Mouse (Mus musculus): Measurements from ENCODE around the gene Chn1. TPM values are rescaled to one million over a fixed set of nuclear protein-coding genes. Genes with fewer than 3 reads are reported as not detected.

Chn1 gene
- polyA plus RNA-seq, 1 experiment from 2014 or later, result 20.5 TPM

- no peak overlapping the region for H3K4me3 ChIP-seq (ENCODE audit: low read length)
- no peaks in the 10 kb centered on the region; the same call in none of the 2 replicates for H3K9me3 ChIP-seq (replicated peaks; ENCODE audit: control insufficient read depth, low read length)
- peak; percentile 83 for ATAC-seq (replicated peaks; ENCODE audit: extremely low read depth, insufficient read depth, low FRiP score)
- H3K4me1 ChIP-seq (ENCODE audit: control insufficient read depth, insufficient read depth, low read length), result peaks cover 20% of the 10 kb centered on the region
- no peaks in the 10 kb centered on the region for H3K36me3 ChIP-seq (ENCODE audit: control insufficient read depth, insufficient read depth)
- no peak overlapping the region for H3K9ac ChIP-seq (ENCODE audit: low read length)
- H3K4me2 ChIP-seq (ENCODE audit: low read depth, low read length), result peak overlapping the region; percentile 52
- H3K27ac ChIP-seq (ENCODE audit: low read length), result peak overlapping the region; percentile 70
- WGBS, result 14% methylated on average over 9 of the region's 9 CpGs
- no peaks in the 10 kb centered on the region for H3K27me3 ChIP-seq (ENCODE audit: control insufficient read depth, insufficient read depth, low read length)
These were observed 7.3 kb upstream of the Chn1 start for GRCm38 (mm10) chr2:73782371-73782905.

GRCm38 (mm10) chr2:73780321-73781010 is 5.3 kb upstream of the Chn1 start:
- H3K4me1 ChIP-seq (ENCODE audit: control insufficient read depth, insufficient read depth, low read length), result peaks cover 24% of the 10 kb centered on the region
- no peak overlapping the region for H3K27ac ChIP-seq (ENCODE audit: low read length)
- no peaks in the 10 kb centered on the region for H3K36me3 ChIP-seq (ENCODE audit: control insufficient read depth, insufficient read depth)
- H3K9ac ChIP-seq (ENCODE audit: low read length), result no peak overlapping the region
- WGBS, result 78% methylated on average over 14 of the region's 14 CpGs
- no peak for ATAC-seq (replicated peaks; ENCODE audit: extremely low read depth, insufficient read depth, low FRiP score)
- no peak overlapping the region for H3K4me3 ChIP-seq (ENCODE audit: low read length)
- no peaks in the 10 kb centered on the region for H3K27me3 ChIP-seq (ENCODE audit: control insufficient read depth, insufficient read depth, low read length)
- H3K9me3 ChIP-seq (replicated peaks; ENCODE audit: control insufficient read depth, low read length), result no peaks in the 10 kb centered on the region; the same call in none of the 2 replicates
- H3K4me2 ChIP-seq (ENCODE audit: low read depth, low read length), result no peak overlapping the region

GRCm38 (mm10) chr2:73779796-73780195 is 4.7 kb upstream of the Chn1 start:
- no peak for ATAC-seq (replicated peaks; ENCODE audit: extremely low read depth, insufficient read depth, low FRiP score)
- Histone ChIP-seq H3K9me3 (replicated peaks; ENCODE audit: control insufficient read depth, low read length) (no peaks in the 10 kb centered on the region; the same call in 1 of the 2 replicates), H3K9ac (ENCODE audit: low read length) (no peak overlapping the region), H3K4me3 (ENCODE audit: low read length) (no peak overlapping the region), H3K27ac (ENCODE audit: low read length) (no peak overlapping the region), H3K4me2 (ENCODE audit: low read depth, low read length) (no peak overlapping the region), H3K27me3 (ENCODE audit: control insufficient read depth, insufficient read depth, low read length) (no peaks in the 10 kb centered on the region), H3K4me1 (ENCODE audit: control insufficient read depth, insufficient read depth, low read length) (peaks cover 24% of the 10 kb centered on the region), H3K36me3 (ENCODE audit: control insufficient read depth, insufficient read depth) (no peaks in the 10 kb centered on the region)
- 38% methylated on average over 7 of the region's 7 CpGs for WGBS

- 72% methylated on average over 4 of the region's 4 CpGs for WGBS
- Histone ChIP-seq H3K4me2 (ENCODE audit: low read depth, low read length) (no peak overlapping the region), H3K4me3 (ENCODE audit: low read length) (no peak overlapping the region), H3K27me3 (ENCODE audit: control insufficient read depth, insufficient read depth, low read length) (no peaks in the 10 kb centered on the region), H3K27ac (ENCODE audit: low read length) (no peak overlapping the region), H3K9me3 (replicated peaks; ENCODE audit: control insufficient read depth, low read length) (no peaks in the 10 kb centered on the region; the same call in 1 of the 2 replicates), H3K4me1 (ENCODE audit: control insufficient read depth, insufficient read depth, low read length) (peaks cover 26% of the 10 kb centered on the region), H3K36me3 (ENCODE audit: control insufficient read depth, insufficient read depth) (no peaks in the 10 kb centered on the region), H3K9ac (ENCODE audit: low read length) (no peak overlapping the region; the same call in 1 of the 2 replicates)
- ATAC-seq (replicated peaks; ENCODE audit: extremely low read depth, insufficient read depth, low FRiP score), result no peak
These were observed 4.0 kb upstream of the Chn1 start for GRCm38 (mm10) chr2:73779016-73779595.

GRCm38 (mm10) chr2:73776936-73777335 is 1.8 kb upstream of the Chn1 start:
- Histone ChIP-seq H3K36me3 (ENCODE audit: control insufficient read depth, insufficient read depth) (no peaks in the 10 kb centered on the region), H3K9ac (ENCODE audit: low read length) (no peak overlapping the region), H3K9me3 (replicated peaks; ENCODE audit: control insufficient read depth, low read length) (no peaks in the 10 kb centered on the region), H3K4me3 (ENCODE audit: low read length) (no peak overlapping the region), H3K27me3 (ENCODE audit: control insufficient read depth, insufficient read depth, low read length) (no peaks in the 10 kb centered on the region), H3K4me1 (ENCODE audit: control insufficient read depth, insufficient read depth, low read length) (peaks cover 24% of the 10 kb centered on the region), H3K27ac (ENCODE audit: low read length) (no peak overlapping the region), H3K4me2 (ENCODE audit: low read depth, low read length) (no peak overlapping the region)
- no peak for ATAC-seq (replicated peaks; ENCODE audit: extremely low read depth, insufficient read depth, low FRiP score)
- WGBS, result 58% methylated on average over 4 of the region's 4 CpGs

GRCm38 (mm10) chr2:73775683-73776310 is 651 bp upstream of the Chn1 start:
- no peaks in the 10 kb centered on the region for H3K9me3 ChIP-seq (replicated peaks; ENCODE audit: control insufficient read depth, low read length)
- H3K4me2 ChIP-seq (ENCODE audit: low read depth, low read length), result peak overlapping the region; percentile 79
- peaks cover 24% of the 10 kb centered on the region for H3K4me1 ChIP-seq (ENCODE audit: control insufficient read depth, insufficient read depth, low read length)
- ATAC-seq (replicated peaks; ENCODE audit: extremely low read depth, insufficient read depth, low FRiP score), result no peak
- H3K4me3 ChIP-seq (ENCODE audit: low read length), result peak overlapping the region; percentile 94
- H3K27ac ChIP-seq (ENCODE audit: low read length), result no peak overlapping the region
- H3K27me3 ChIP-seq (ENCODE audit: control insufficient read depth, insufficient read depth, low read length), result no peaks in the 10 kb centered on the region
- 3% methylated on average over 22 of the region's 22 CpGs for WGBS
- H3K9ac ChIP-seq (ENCODE audit: low read length), result peak overlapping the region; percentile 93
- H3K36me3 ChIP-seq (ENCODE audit: control insufficient read depth, insufficient read depth), result no peaks in the 10 kb centered on the region

- no peak overlapping the region for H3K9ac ChIP-seq (ENCODE audit: low read length)
- H3K27ac ChIP-seq (ENCODE audit: low read length), result no peak overlapping the region
- no peak overlapping the region for H3K4me3 ChIP-seq (ENCODE audit: low read length)
- no peaks in the 10 kb centered on the region for H3K36me3 ChIP-seq (ENCODE audit: control insufficient read depth, insufficient read depth)
- no peaks in the 10 kb centered on the region for H3K9me3 ChIP-seq (replicated peaks; ENCODE audit: control insufficient read depth, low read length)
- H3K4me2 ChIP-seq (ENCODE audit: low read depth, low read length), result no peak overlapping the region
- peaks cover 15% of the 10 kb centered on the region for H3K4me1 ChIP-seq (ENCODE audit: control insufficient read depth, insufficient read depth, low read length)
- 42% methylated on average over 1 of the region's 1 CpGs for WGBS
- ATAC-seq (replicated peaks; ENCODE audit: extremely low read depth, insufficient read depth, low FRiP score), result no peak
- no peaks in the 10 kb centered on the region for H3K27me3 ChIP-seq (ENCODE audit: control insufficient read depth, insufficient read depth, low read length)
These were observed 2.2 kb downstream of the Chn1 start for GRCm38 (mm10) chr2:73772945-73773344.

- Histone ChIP-seq H3K9ac (ENCODE audit: low read length) (no peak overlapping the region), H3K4me2 (ENCODE audit: low read depth, low read length) (no peak overlapping the region), H3K36me3 (ENCODE audit: control insufficient read depth, insufficient read depth) (no peaks in the 10 kb centered on the region), H3K4me1 (ENCODE audit: control insufficient read depth, insufficient read depth, low read length) (peaks cover 13% of the 10 kb centered on the region), H3K27me3 (ENCODE audit: control insufficient read depth, insufficient read depth, low read length) (no peaks in the 10 kb centered on the region), H3K9me3 (replicated peaks; ENCODE audit: control insufficient read depth, low read length) (no peaks in the 10 kb centered on the region), H3K27ac (ENCODE audit: low read length) (no peak overlapping the region), H3K4me3 (ENCODE audit: low read length) (no peak overlapping the region)
- WGBS, result 70% methylated on average over 4 of the region's 4 CpGs
- no peak for ATAC-seq (replicated peaks; ENCODE audit: extremely low read depth, insufficient read depth, low FRiP score)
These were observed 6.5 kb downstream of the Chn1 start for GRCm38 (mm10) chr2:73768669-73769068.

GRCm38 (mm10) chr2:73763541-73763940 is 11.6 kb downstream of the Chn1 start:
- H3K4me1 ChIP-seq (ENCODE audit: control insufficient read depth, insufficient read depth, low read length), result peaks cover 12% of the 10 kb centered on the region; the same call in 1 of the 2 replicates
- H3K4me3 ChIP-seq (ENCODE audit: low read length), result no peak overlapping the region
- WGBS, result 44% methylated on average over 3 of the region's 3 CpGs
- H3K27ac ChIP-seq (ENCODE audit: low read length), result no peak overlapping the region; the same call in 1 of the 2 replicates
- ATAC-seq (replicated peaks; ENCODE audit: extremely low read depth, insufficient read depth, low FRiP score), result no peak
- H3K27me3 ChIP-seq (ENCODE audit: control insufficient read depth, insufficient read depth, low read length), result no peaks in the 10 kb centered on the region
- H3K9me3 ChIP-seq (replicated peaks; ENCODE audit: control insufficient read depth, low read length), result no peaks in the 10 kb centered on the region
- H3K9ac ChIP-seq (ENCODE audit: low read length), result no peak overlapping the region
- H3K4me2 ChIP-seq (ENCODE audit: low read depth, low read length), result no peak overlapping the region
- no peaks in the 10 kb centered on the region for H3K36me3 ChIP-seq (ENCODE audit: control insufficient read depth, insufficient read depth)
